Mouse (Mus musculus): ENCODE results near the gene Borcs5. TPM values are rescaled to one million over a fixed set of nuclear protein-coding genes. Genes with fewer than 3 reads are reported as not detected.

The Borcs5 gene
- polyA plus RNA-seq, 1 experiment: 17.4 TPM

- DNase-seq (ENCODE audit: low spot score): no peak
These were observed 78.8 kb downstream of the Borcs5 start for GRCm38 (mm10) chr6:134717886-134718667.

- no peak for DNase-seq (ENCODE audit: low spot score)
These were observed 79.4 kb downstream of the Borcs5 start for GRCm38 (mm10) chr6:134718668-134719065.

- no peak for DNase-seq (ENCODE audit: low spot score)
These were observed 79.8 kb downstream of the Borcs5 start for GRCm38 (mm10) chr6:134719156-134719555.

GRCm38 (mm10) chr6:134720150-134720549, 80.8 kb downstream of the Borcs5 start:
- DNase-seq (ENCODE audit: low spot score): no peak

GRCm38 (mm10) chr6:134721729-134722269, 82.5 kb downstream of the Borcs5 start:
- DNase-seq (ENCODE audit: low spot score): no peak

GRCm38 (mm10) chr6:134722906-134723305, 83.6 kb downstream of the Borcs5 start:
- DNase-seq (ENCODE audit: low spot score): no peak

- DNase-seq (ENCODE audit: low spot score): no peak
These were observed 84.0 kb downstream of the Borcs5 start for GRCm38 (mm10) chr6:134723326-134723725.

GRCm38 (mm10) chr6:134723833-134724553, 84.7 kb downstream of the Borcs5 start:
- no peak for DNase-seq (ENCODE audit: low spot score)

- no peak for DNase-seq (ENCODE audit: low spot score)
These were observed 86.1 kb downstream of the Borcs5 start for GRCm38 (mm10) chr6:134725406-134725805.

GRCm38 (mm10) chr6:134730978-134731377, 91.7 kb downstream of the Borcs5 start:
- no peak for DNase-seq (ENCODE audit: low spot score)

- no peak for DNase-seq (ENCODE audit: low spot score)
These were observed 93.5 kb downstream of the Borcs5 start for GRCm38 (mm10) chr6:134732813-134733212.

- no peak for DNase-seq (ENCODE audit: low spot score)
These were observed 94.5 kb downstream of the Borcs5 start for GRCm38 (mm10) chr6:134733800-134734221.

- no peak for DNase-seq (ENCODE audit: low spot score)
These were observed 97.5 kb downstream of the Borcs5 start for GRCm38 (mm10) chr6:134736853-134737252.

GRCm38 (mm10) chr6:134743568-134743967, 104.3 kb downstream of the Borcs5 start:
- DNase-seq (ENCODE audit: low spot score): no peak

GRCm38 (mm10) chr6:134745876-134746275, 106.6 kb downstream of the Borcs5 start:
- DNase-seq (ENCODE audit: low spot score): no peak

- DNase-seq (ENCODE audit: low spot score): no peak
These were observed 108.8 kb downstream of the Borcs5 start for GRCm38 (mm10) chr6:134748126-134748525.

GRCm38 (mm10) chr6:134751087-134751486, 111.8 kb downstream of the Borcs5 start:
- no peak for DNase-seq (ENCODE audit: low spot score)

- no peak for DNase-seq (ENCODE audit: low spot score)
These were observed 112.8 kb downstream of the Borcs5 start for GRCm38 (mm10) chr6:134751883-134752647.

GRCm38 (mm10) chr6:134753412-134753811, 114.1 kb downstream of the Borcs5 start:
- DNase-seq (ENCODE audit: low spot score): no peak

GRCm38 (mm10) chr6:134753858-134754257, 114.5 kb downstream of the Borcs5 start:
- DNase-seq (ENCODE audit: low spot score): no peak

GRCm38 (mm10) chr6:134756058-134756457, 116.7 kb downstream of the Borcs5 start:
- no peak for DNase-seq (ENCODE audit: low spot score)

Measured in urinary bladder, adult 2 months (tissue).